In the genomic region with DNA sequence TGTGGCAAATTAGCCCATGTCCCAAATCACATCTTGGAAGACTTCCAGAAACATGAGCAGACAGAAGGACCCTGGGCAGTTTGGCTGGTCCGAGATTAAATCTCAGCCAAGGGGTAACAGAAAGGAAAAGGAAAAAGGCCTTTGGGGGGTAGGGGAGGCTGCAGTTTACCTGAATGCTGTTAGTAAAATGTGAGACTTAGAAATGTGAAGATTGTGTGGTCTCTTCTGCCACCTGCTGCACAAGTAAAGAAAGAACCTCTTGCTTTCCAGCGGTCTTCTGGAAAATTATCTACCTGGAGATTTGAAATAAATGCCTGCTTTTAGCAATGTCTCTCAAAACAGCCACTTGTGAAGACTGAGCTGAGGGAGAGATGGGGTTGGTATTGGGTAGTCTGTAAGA, we compare ENCODE assay signal across 9 mouse cellular contexts. TPM values are rescaled to one million over a fixed set of nuclear protein-coding genes. Genes with fewer than 3 reads are reported as not detected.
A peak's percentile ranks its signal among the peaks of the same experiment; 100 is the strongest.
DNase-seq lines count a peak whose midpoint lies in the region; ATAC-seq and TF ChIP-seq lines count a peak whose summit lies in the region.
"Had no signal": no experiment of that assay in that cellular context is flagged by ENCODE, and none has a peak within 500 bp of the region (broad histone marks: within the 10 kb centered on the region; RNA-seq: fewer than 3 reads in every experiment).

No protein-coding gene starts in this region.

- no peaks in the 10 kb centered on the region for H3K4me1 ChIP-seq in cerebellum, adult 2 months (ENCODE audit: control insufficient read depth, insufficient read depth, low read length)

- no peak overlapping the region for H3K27ac ChIP-seq in cerebellum, adult 2 months (ENCODE audit: insufficient read depth, low read length)
- H3K27ac ChIP-seq: limb, embryonic 12.5 days had no signal

- DNase-seq in cerebellum, adult 2 months = no peak
- DNase-seq in cerebellum, adult 18-20 months = no peak
- peak; percentile 22 to 35 for DNase-seq in left cerebral cortex, adult 18-20 months (ENCODE audit: low spot score in 2 of 2)
- no peak for DNase-seq in left cerebral cortex, adult 8-10 months (ENCODE audit: low spot score in 2 of 2)
- peak; percentile 40 for DNase-seq in R1 (ENCODE audit: low read depth, low spot score)
- peak; percentile 19 for DNase-seq in left cerebral cortex, postnatal 4 days
- DNase-seq in spleen, postnatal 14 days (ENCODE audit: low spot score in 2 of 2) = no peak

- no peaks in the 10 kb centered on the region for H3K27me3 ChIP-seq in cerebellum, adult 2 months (ENCODE audit: control insufficient read depth, insufficient read depth, low read length)
- H3K27me3 ChIP-seq: limb, embryonic 12.5 days had no signal

- H3K4me3 ChIP-seq in cerebellum, adult 2 months (replicated peaks; ENCODE audit: insufficient read depth, low read depth, low read length) = no peak overlapping the region
- H3K4me3 ChIP-seq: limb, embryonic 12.5 days had no signal

- 0 out of 2 replicates have a peak, but pooled peaks have one; percentile 10 for TF ChIP-seq CTCF in cerebellum, adult 2 months (IDR thresholded peaks at IDR 0.05; ENCODE audit: borderline replicate concordance, insufficient read depth, low read depth, low read length)

- TF ChIP-seq POLR2A in cerebellum, adult 2 months (IDR thresholded peaks at IDR 0.05; ENCODE audit: borderline replicate concordance, insufficient read depth, low read length) = no peak

- intact Hi-C loops in left cerebral cortex, postnatal 4 days (cut with DNase I) = loop anchor here (2.0 kb wide), 1 partner anchor 1038 kb away; no protein-coding TSS in a partner anchor

- 17% methylated on average over 2 of the region's 2 CpGs for WGBS in cerebellum, adult 2 months

- ATAC-seq in granulocyte monocyte progenitor cell, adult 5-6 weeks (replicated peaks; ENCODE audit: poor library complexity, severe bottlenecking) = no peak

RNA-seq across cellular contexts. Expression of gene Pts, which starts 2.4 kb away (rescaled TPM):
- polyA plus RNA-seq in cerebellum, adult 2 months (2012; rRNA removed) = 51.2 and 57.0 TPM in 2 replicates
- total RNA-seq in left cerebral cortex, adult 18-20 months (2021) = 10 to 100 TPM; 24.9 to 27.4 TPM
- total RNA-seq in left cerebral cortex, adult 8-10 months (2022) = 10 to 100 TPM; 28.2 to 31.7 (median 29.5) TPM
- total RNA-seq in left cerebral cortex, postnatal 4 days (2021) = 10 to 100 TPM; 40.7 to 42.0 TPM
- total RNA-seq in granulocyte monocyte progenitor cell, adult 5-6 weeks (2014; fragmentation: Nextera tagmentation) = 107 and 145 TPM in 2 replicates
- 77.5 and 108 TPM in 2 replicates for total RNA-seq in granulocyte monocyte progenitor cell, adult 5-6 weeks (2017)

RNA-seq across cellular contexts. Expression of gene Il18, which starts 23.7 kb away (rescaled TPM):
- 30.5 and 32.9 TPM in 2 replicates for polyA plus RNA-seq in cerebellum, adult 2 months (2012; rRNA removed)
- total RNA-seq in left cerebral cortex, adult 18-20 months (2021) = 10 to 100 TPM; 23.2 to 23.6 TPM
- 10 to 100 TPM; 20.2 to 26.5 (median 25.1) TPM for total RNA-seq in left cerebral cortex, adult 8-10 months (2022)
- total RNA-seq in left cerebral cortex, postnatal 4 days (2021) = 10 to 100 TPM; 16.3 to 17.0 TPM
- total RNA-seq in granulocyte monocyte progenitor cell, adult 5-6 weeks (2014; fragmentation: Nextera tagmentation) = 1.0 and 4.5 TPM in 2 replicates
- 2.6 and 4.2 TPM in 2 replicates for total RNA-seq in granulocyte monocyte progenitor cell, adult 5-6 weeks (2017)

RNA-seq across cellular contexts. Expression of gene Bco2, which starts 24.1 kb away (rescaled TPM):
- polyA plus RNA-seq in cerebellum, adult 2 months (2012; rRNA removed) = 1.1 and 1.4 TPM in 2 replicates
- 1 to 10 TPM; 3.0 to 3.7 TPM for total RNA-seq in left cerebral cortex, adult 18-20 months (2021)
- 1 to 10 TPM; 4.1 to 4.8 (median 4.4) TPM for total RNA-seq in left cerebral cortex, adult 8-10 months (2022)
- total RNA-seq in left cerebral cortex, postnatal 4 days (2021) = under 1 TPM; 0.70 to 0.93 TPM
- not detected in 2 replicates for total RNA-seq in granulocyte monocyte progenitor cell, adult 5-6 weeks (2014; fragmentation: Nextera tagmentation)
- total RNA-seq in granulocyte monocyte progenitor cell, adult 5-6 weeks (2017) = 0.62 and 1.0 TPM in 2 replicates

RNA-seq across cellular contexts. Expression of gene Tex12, which starts 30.2 kb away (rescaled TPM):
- not detected in 2 replicates for polyA plus RNA-seq in cerebellum, adult 2 months (2012; rRNA removed)
- total RNA-seq in left cerebral cortex, adult 18-20 months (2021) = not detected
- total RNA-seq in left cerebral cortex, adult 8-10 months (2022) = not detected
- not detected for total RNA-seq in left cerebral cortex, postnatal 4 days (2021)
- not detected in 2 replicates for total RNA-seq in granulocyte monocyte progenitor cell, adult 5-6 weeks (2014; fragmentation: Nextera tagmentation)
- not detected in 2 replicates for total RNA-seq in granulocyte monocyte progenitor cell, adult 5-6 weeks (2017)
- polyA plus RNA-seq: limb, embryonic 12.5 days had no signal

RNA-seq across cellular contexts. Expression of gene Plet1, which starts 36.6 kb away (rescaled TPM):
- polyA plus RNA-seq in cerebellum, adult 2 months (2012; rRNA removed) = 0.11 and 0.23 TPM in 2 replicates
- not detected for total RNA-seq in left cerebral cortex, adult 18-20 months (2021)
- not detected for total RNA-seq in left cerebral cortex, adult 8-10 months (2022)
- not detected for total RNA-seq in left cerebral cortex, postnatal 4 days (2021)
- 5.2 TPM in 1 of 2 replicates, not detected in the other for total RNA-seq in granulocyte monocyte progenitor cell, adult 5-6 weeks (2014; fragmentation: Nextera tagmentation)
- total RNA-seq in granulocyte monocyte progenitor cell, adult 5-6 weeks (2017) = not detected in 2 replicates

Comparison
In these comparisons a context has a peak if more than half of its experiments do, and no peak if none do; other contexts are left out.
1. DNase-seq: peak in left cerebral cortex, adult 18-20 months (2 of 2), R1 (single experiment) and left cerebral cortex, postnatal 4 days (single experiment); none in cerebellum, adult 2 months (0 of 2), cerebellum, adult 18-20 months (0 of 2), left cerebral cortex, adult 8-10 months (0 of 2) and spleen, postnatal 14 days (0 of 2).